Mouse (Mus musculus): ENCODE data around the gene Unc13c. TPM values are rescaled to one million over a fixed set of nuclear protein-coding genes. Genes with fewer than 3 reads are reported as not detected.

The Unc13c gene
- polyA plus RNA-seq, 1 experiment from 2014 or later: 0.17 TPM

GRCm38 (mm10) chr9:73670040-73670439, 298.7 kb downstream of the Unc13c start:
- Histone ChIP-seq H3K4me3 (ENCODE audit: low read depth, low read length) (no peak overlapping the region), H3K9me3 (replicated peaks; ENCODE audit: control insufficient read depth, low read length) (no peaks in the 10 kb centered on the region), H3K36me3 (replicated peaks; ENCODE audit: control insufficient read depth, insufficient read depth, low read depth, low read length) (no peaks in the 10 kb centered on the region), H3K9ac (replicated peaks; ENCODE audit: low read length) (no peak overlapping the region), H3K4me2 (ENCODE audit: low read depth, low read length) (no peak overlapping the region), H3K27ac (replicated peaks; ENCODE audit: low read depth, low read length) (no peak overlapping the region), H3K27me3 (ENCODE audit: control insufficient read depth, insufficient read depth, low read length) (no peaks in the 10 kb centered on the region), H3K4me1 (ENCODE audit: control insufficient read depth, insufficient read depth, low read length) (no peaks in the 10 kb centered on the region)
- no peak for DNase-seq (ENCODE audit: low spot score)
- WGBS: 85% methylated on average over 2 of the region's 2 CpGs
- ATAC-seq (replicated peaks; ENCODE audit: insufficient number of reproducible peaks, low FRiP score, low TSS enrichment, low read depth): no peak

GRCm38 (mm10) chr9:73662839-73663238, 305.9 kb downstream of the Unc13c start:
- DNase-seq (ENCODE audit: low spot score) (no peak), ATAC-seq (replicated peaks; ENCODE audit: insufficient number of reproducible peaks, low FRiP score, low TSS enrichment, low read depth) (no peak)
- no peak overlapping the region for H3K27ac ChIP-seq (replicated peaks; ENCODE audit: low read depth, low read length)
- H3K36me3 ChIP-seq (replicated peaks; ENCODE audit: control insufficient read depth, insufficient read depth, low read depth, low read length): no peaks in the 10 kb centered on the region
- H3K27me3 ChIP-seq (ENCODE audit: control insufficient read depth, insufficient read depth, low read length): no peaks in the 10 kb centered on the region
- no peak overlapping the region for H3K4me2 ChIP-seq (ENCODE audit: low read depth, low read length)
- 82% methylated on average over 7 of the region's 7 CpGs for WGBS
- H3K4me3 ChIP-seq (ENCODE audit: low read depth, low read length): no peak overlapping the region
- H3K4me1 ChIP-seq (ENCODE audit: control insufficient read depth, insufficient read depth, low read length): no peaks in the 10 kb centered on the region
- no peak overlapping the region for H3K9ac ChIP-seq (replicated peaks; ENCODE audit: low read length)
- no peaks in the 10 kb centered on the region for H3K9me3 ChIP-seq (replicated peaks; ENCODE audit: control insufficient read depth, low read length)

- DNase-seq (ENCODE audit: low spot score) (no peak), ATAC-seq (replicated peaks; ENCODE audit: insufficient number of reproducible peaks, low FRiP score, low TSS enrichment, low read depth) (no peak)
- H3K4me1 ChIP-seq (ENCODE audit: control insufficient read depth, insufficient read depth, low read length): no peaks in the 10 kb centered on the region
- H3K27me3 ChIP-seq (ENCODE audit: control insufficient read depth, insufficient read depth, low read length): no peaks in the 10 kb centered on the region
- no peak overlapping the region for H3K27ac ChIP-seq (replicated peaks; ENCODE audit: low read depth, low read length)
- H3K9me3 ChIP-seq (replicated peaks; ENCODE audit: control insufficient read depth, low read length): no peaks in the 10 kb centered on the region
- no peak overlapping the region for H3K9ac ChIP-seq (replicated peaks; ENCODE audit: low read length)
- no peaks in the 10 kb centered on the region for H3K36me3 ChIP-seq (replicated peaks; ENCODE audit: control insufficient read depth, insufficient read depth, low read depth, low read length)
- 100% methylated on average over 1 of the region's 1 CpGs for WGBS
- H3K4me2 ChIP-seq (ENCODE audit: low read depth, low read length): no peak overlapping the region
- no peak overlapping the region for H3K4me3 ChIP-seq (ENCODE audit: low read depth, low read length)
Observed at GRCm38 (mm10) chr9:73649088-73649487, 319.7 kb downstream of the Unc13c start.

- no peak for ATAC-seq (replicated peaks; ENCODE audit: insufficient number of reproducible peaks, low FRiP score, low TSS enrichment, low read depth)
- no peak overlapping the region for H3K4me2 ChIP-seq (ENCODE audit: low read depth, low read length)
- H3K27ac ChIP-seq (replicated peaks; ENCODE audit: low read depth, low read length): no peak overlapping the region
- H3K27me3 ChIP-seq (ENCODE audit: control insufficient read depth, insufficient read depth, low read length): no peaks in the 10 kb centered on the region
- no peaks in the 10 kb centered on the region for H3K36me3 ChIP-seq (replicated peaks; ENCODE audit: control insufficient read depth, insufficient read depth, low read depth, low read length)
- H3K9me3 ChIP-seq (replicated peaks; ENCODE audit: control insufficient read depth, low read length): no peaks in the 10 kb centered on the region
- no peak overlapping the region for H3K4me3 ChIP-seq (ENCODE audit: low read depth, low read length)
- H3K9ac ChIP-seq (replicated peaks; ENCODE audit: low read length): no peak overlapping the region
- DNase-seq (ENCODE audit: low spot score): peak; percentile 19
- 81% methylated on average over 1 of the region's 1 CpGs for WGBS
- H3K4me1 ChIP-seq (ENCODE audit: control insufficient read depth, insufficient read depth, low read length): no peaks in the 10 kb centered on the region
Observed at GRCm38 (mm10) chr9:73638119-73638518, 330.6 kb downstream of the Unc13c start.

GRCm38 (mm10) chr9:73625171-73625570, 343.6 kb downstream of the Unc13c start:
- Histone ChIP-seq H3K36me3 (replicated peaks; ENCODE audit: control insufficient read depth, insufficient read depth, low read depth, low read length) (no peaks in the 10 kb centered on the region), H3K4me3 (ENCODE audit: low read depth, low read length) (no peak overlapping the region), H3K4me1 (ENCODE audit: control insufficient read depth, insufficient read depth, low read length) (no peaks in the 10 kb centered on the region), H3K4me2 (ENCODE audit: low read depth, low read length) (no peak overlapping the region), H3K27me3 (ENCODE audit: control insufficient read depth, insufficient read depth, low read length) (no peaks in the 10 kb centered on the region), H3K9ac (replicated peaks; ENCODE audit: low read length) (no peak overlapping the region), H3K9me3 (replicated peaks; ENCODE audit: control insufficient read depth, low read length) (no peaks in the 10 kb centered on the region), H3K27ac (replicated peaks; ENCODE audit: low read depth, low read length) (no peak overlapping the region)
- ATAC-seq (replicated peaks; ENCODE audit: insufficient number of reproducible peaks, low FRiP score, low TSS enrichment, low read depth): no peak
- no peak for DNase-seq (ENCODE audit: low spot score)
- 72% methylated on average over 1 of the region's 1 CpGs for WGBS

GRCm38 (mm10) chr9:73612896-73613295, 355.9 kb downstream of the Unc13c start:
- Histone ChIP-seq H3K9ac (replicated peaks; ENCODE audit: low read length) (no peak overlapping the region), H3K27ac (replicated peaks; ENCODE audit: low read depth, low read length) (no peak overlapping the region), H3K4me1 (ENCODE audit: control insufficient read depth, insufficient read depth, low read length) (no peaks in the 10 kb centered on the region), H3K4me2 (ENCODE audit: low read depth, low read length) (no peak overlapping the region), H3K36me3 (replicated peaks; ENCODE audit: control insufficient read depth, insufficient read depth, low read depth, low read length) (no peaks in the 10 kb centered on the region), H3K9me3 (replicated peaks; ENCODE audit: control insufficient read depth, low read length) (no peaks in the 10 kb centered on the region), H3K4me3 (ENCODE audit: low read depth, low read length) (no peak overlapping the region), H3K27me3 (ENCODE audit: control insufficient read depth, insufficient read depth, low read length) (no peaks in the 10 kb centered on the region)
- DNase-seq (ENCODE audit: low spot score) (no peak), ATAC-seq (replicated peaks; ENCODE audit: insufficient number of reproducible peaks, low FRiP score, low TSS enrichment, low read depth) (no peak)
- WGBS: 76% methylated on average over 4 of the region's 4 CpGs

- DNase-seq (ENCODE audit: low spot score): no peak
- 62% methylated on average over 1 of the region's 1 CpGs for WGBS
- Histone ChIP-seq H3K4me3 (ENCODE audit: low read depth, low read length) (no peak overlapping the region), H3K9me3 (replicated peaks; ENCODE audit: control insufficient read depth, low read length) (no peaks in the 10 kb centered on the region), H3K9ac (replicated peaks; ENCODE audit: low read length) (no peak overlapping the region), H3K27ac (replicated peaks; ENCODE audit: low read depth, low read length) (no peak overlapping the region), H3K36me3 (replicated peaks; ENCODE audit: control insufficient read depth, insufficient read depth, low read depth, low read length) (no peaks in the 10 kb centered on the region), H3K27me3 (ENCODE audit: control insufficient read depth, insufficient read depth, low read length) (no peaks in the 10 kb centered on the region), H3K4me1 (ENCODE audit: control insufficient read depth, insufficient read depth, low read length) (no peaks in the 10 kb centered on the region), H3K4me2 (ENCODE audit: low read depth, low read length) (no peak overlapping the region)
- ATAC-seq (replicated peaks; ENCODE audit: insufficient number of reproducible peaks, low FRiP score, low TSS enrichment, low read depth): no peak
Observed at GRCm38 (mm10) chr9:73603921-73604320, 364.8 kb downstream of the Unc13c start.

- H3K4me2 ChIP-seq (ENCODE audit: low read depth, low read length): no peak overlapping the region
- no peaks in the 10 kb centered on the region for H3K36me3 ChIP-seq (replicated peaks; ENCODE audit: control insufficient read depth, insufficient read depth, low read depth, low read length)
- H3K27me3 ChIP-seq (ENCODE audit: control insufficient read depth, insufficient read depth, low read length): no peaks in the 10 kb centered on the region
- no peaks in the 10 kb centered on the region for H3K4me1 ChIP-seq (ENCODE audit: control insufficient read depth, insufficient read depth, low read length)
- H3K9ac ChIP-seq (replicated peaks; ENCODE audit: low read length): no peak overlapping the region
- H3K4me3 ChIP-seq (ENCODE audit: low read depth, low read length): no peak overlapping the region
- 60% methylated on average over 4 of the region's 4 CpGs for WGBS
- H3K27ac ChIP-seq (replicated peaks; ENCODE audit: low read depth, low read length): no peak overlapping the region
- H3K9me3 ChIP-seq (replicated peaks; ENCODE audit: control insufficient read depth, low read length): no peaks in the 10 kb centered on the region
- DNase-seq (ENCODE audit: low spot score) (no peak), ATAC-seq (replicated peaks; ENCODE audit: insufficient number of reproducible peaks, low FRiP score, low TSS enrichment, low read depth) (no peak)
Observed at GRCm38 (mm10) chr9:73565558-73565957, 403.2 kb downstream of the Unc13c start.

All from embryonic facial prominence, embryonic 11.5 days (tissue).